Mouse (Mus musculus): Measurements from ENCODE around the gene Ccr10. TPM values are rescaled to one million over a fixed set of nuclear protein-coding genes. Genes with fewer than 3 reads are reported as not detected.

Gene Ccr10
- polyA plus RNA-seq, 1 experiment from 2014 or later: 0.11 TPM

DNA sequence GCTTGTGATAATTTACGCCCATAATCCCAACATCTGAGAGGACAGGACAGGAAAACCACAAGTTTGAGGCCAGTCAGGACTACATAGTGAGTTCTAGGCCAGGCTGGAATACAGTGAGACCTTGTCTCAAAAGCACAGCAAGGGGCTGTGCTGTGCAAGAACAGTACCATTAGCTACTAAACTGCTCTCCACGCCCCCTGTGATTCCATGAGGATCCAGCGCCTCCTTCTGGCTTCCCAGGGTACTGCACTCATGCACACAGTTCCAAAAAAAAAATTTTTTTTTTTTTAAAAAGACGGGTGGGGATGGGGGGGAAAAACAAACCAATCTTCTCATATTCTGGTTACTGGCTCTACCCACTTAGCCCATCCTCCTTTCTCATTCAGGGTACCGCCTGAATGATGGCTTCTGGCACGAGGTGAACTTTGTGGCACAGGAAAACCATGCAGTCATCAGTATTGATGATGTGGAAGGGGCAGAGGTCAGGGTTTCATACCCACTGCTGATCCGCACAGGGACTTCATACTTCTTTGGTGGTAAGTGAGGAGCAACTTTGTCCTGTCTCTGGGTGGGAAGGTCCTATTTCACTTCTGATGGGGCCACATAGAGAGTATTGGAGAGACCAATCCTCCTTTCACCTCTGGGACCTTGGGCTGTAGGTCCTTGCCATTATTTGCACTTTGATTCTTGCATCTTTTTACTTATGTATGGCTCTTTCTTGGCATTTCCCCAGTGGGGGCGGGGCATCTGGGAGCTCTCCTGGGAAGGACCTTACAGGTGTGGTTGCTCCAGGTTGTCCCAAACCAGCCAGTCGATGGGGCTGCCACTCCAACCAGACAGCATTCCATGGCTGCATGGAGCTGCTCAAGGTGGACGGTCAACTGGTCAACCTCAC is 5.8 kb upstream of the Ccr10 start:
- ATAC-seq (ENCODE audit: insufficient read depth) (no peak), DNase-seq (peak; percentile 83)
- WGBS: 35% methylated on average over 10 of the region's 10 CpGs
- no peak overlapping the region for H3K27ac ChIP-seq (ENCODE audit: low read depth)
- H3K4me3 ChIP-seq (ENCODE audit: low read depth, low read length): no peak overlapping the region
- H3K4me2 ChIP-seq: no peak overlapping the region
- no peak overlapping the region for H3K9ac ChIP-seq
- peak; percentile 87 for TF ChIP-seq CTCF (IDR thresholded peaks at IDR 0.05; ENCODE audit: low read depth)
- H3K36me3 ChIP-seq (ENCODE audit: insufficient read depth): no peaks in the 10 kb centered on the region
- no peaks in the 10 kb centered on the region for H3K9me3 ChIP-seq (ENCODE audit: low read depth, low read length)
- H3K27me3 ChIP-seq (ENCODE audit: insufficient read depth, low read length): peaks cover 28% of the 10 kb centered on the region
- 0 out of 2 replicates have a peak, but pooled peaks cover 4% of the 10 kb centered on the region for H3K4me1 ChIP-seq (ENCODE audit: insufficient read depth)

- H3K4me2 ChIP-seq: no peak overlapping the region
- ATAC-seq (ENCODE audit: insufficient read depth) (no peak), DNase-seq (no peak)
- H3K27ac ChIP-seq (ENCODE audit: low read depth): no peak overlapping the region
- H3K9ac ChIP-seq: no peak overlapping the region
- 0 out of 2 replicates have a peak, but pooled peaks cover 4% of the 10 kb centered on the region for H3K4me1 ChIP-seq (ENCODE audit: insufficient read depth)
- H3K27me3 ChIP-seq (ENCODE audit: insufficient read depth, low read length): peaks cover 37% of the 10 kb centered on the region
- 57% methylated on average over 17 of the region's 17 CpGs for WGBS
- no peak overlapping the region for H3K4me3 ChIP-seq (ENCODE audit: low read depth, low read length)
- TF ChIP-seq CTCF (IDR thresholded peaks at IDR 0.05; ENCODE audit: low read depth): no peak
- H3K36me3 ChIP-seq (ENCODE audit: insufficient read depth): no peaks in the 10 kb centered on the region
- H3K9me3 ChIP-seq (ENCODE audit: low read depth, low read length): no peaks in the 10 kb centered on the region
These were observed 5.0 kb upstream of the Ccr10 start for GRCm38 (mm10) chr11:101180261-101180660.

- Histone ChIP-seq H3K36me3 (ENCODE audit: insufficient read depth) (no peaks in the 10 kb centered on the region), H3K4me1 (ENCODE audit: insufficient read depth) (peaks cover 5% of the 10 kb centered on the region; the same call in 1 of the 2 replicates), H3K27ac (ENCODE audit: low read depth) (no peak overlapping the region), H3K9me3 (ENCODE audit: low read depth, low read length) (no peaks in the 10 kb centered on the region), H3K27me3 (ENCODE audit: insufficient read depth, low read length) (peaks cover 46% of the 10 kb centered on the region), H3K9ac (no peak overlapping the region), H3K4me3 (ENCODE audit: low read depth, low read length) (no peak overlapping the region), H3K4me2 (no peak overlapping the region)
- TF ChIP-seq CTCF (IDR thresholded peaks at IDR 0.05; ENCODE audit: low read depth): no peak
- no peak for DNase-seq
- 79% methylated on average over 15 of the region's 15 CpGs for WGBS
- ATAC-seq (ENCODE audit: insufficient read depth): no peak
These were observed 4.1 kb upstream of the Ccr10 start for GRCm38 (mm10) chr11:101179306-101179705.

GRCm38 (mm10) chr11:101178061-101179058 is 3.1 kb upstream of the Ccr10 start:
- no peak overlapping the region for H3K4me2 ChIP-seq
- ATAC-seq (ENCODE audit: insufficient read depth) (no peak), DNase-seq (no peak)
- peaks cover 51% of the 10 kb centered on the region for H3K27me3 ChIP-seq (ENCODE audit: insufficient read depth, low read length)
- H3K9ac ChIP-seq: no peak overlapping the region; the same call in 1 of the 2 replicates
- no peak overlapping the region for H3K4me3 ChIP-seq (ENCODE audit: low read depth, low read length)
- WGBS: 61% methylated on average over 36 of the region's 36 CpGs
- no peaks in the 10 kb centered on the region for H3K36me3 ChIP-seq (ENCODE audit: insufficient read depth)
- no peak overlapping the region for H3K27ac ChIP-seq (ENCODE audit: low read depth)
- H3K4me1 ChIP-seq (ENCODE audit: insufficient read depth): peaks cover 13% of the 10 kb centered on the region; the same call in 1 of the 2 replicates
- TF ChIP-seq CTCF (IDR thresholded peaks at IDR 0.05; ENCODE audit: low read depth): no peak
- H3K9me3 ChIP-seq (ENCODE audit: low read depth, low read length): no peaks in the 10 kb centered on the region

GRCm38 (mm10) chr11:101176933-101177773 is 1.9 kb upstream of the Ccr10 start:
- H3K4me2 ChIP-seq: peak overlapping the region; percentile 38
- no peaks in the 10 kb centered on the region for H3K9me3 ChIP-seq (ENCODE audit: low read depth, low read length)
- no peak overlapping the region for H3K27ac ChIP-seq (ENCODE audit: low read depth)
- 0 out of 2 replicates have a peak overlapping the region, but pooled peaks have one; percentile 9 for H3K4me3 ChIP-seq (ENCODE audit: low read depth, low read length)
- WGBS: 34% methylated on average over 22 of the region's 22 CpGs
- peak; percentile 71 for TF ChIP-seq CTCF (IDR thresholded peaks at IDR 0.05; ENCODE audit: low read depth)
- no peak for ATAC-seq (ENCODE audit: insufficient read depth)
- H3K36me3 ChIP-seq (ENCODE audit: insufficient read depth): no peaks in the 10 kb centered on the region
- DNase-seq: peak; percentile 83
- peaks cover 20% of the 10 kb centered on the region for H3K4me1 ChIP-seq (ENCODE audit: insufficient read depth)
- peaks cover 51% of the 10 kb centered on the region for H3K27me3 ChIP-seq (ENCODE audit: insufficient read depth, low read length)
- no peak overlapping the region for H3K9ac ChIP-seq

DNA sequence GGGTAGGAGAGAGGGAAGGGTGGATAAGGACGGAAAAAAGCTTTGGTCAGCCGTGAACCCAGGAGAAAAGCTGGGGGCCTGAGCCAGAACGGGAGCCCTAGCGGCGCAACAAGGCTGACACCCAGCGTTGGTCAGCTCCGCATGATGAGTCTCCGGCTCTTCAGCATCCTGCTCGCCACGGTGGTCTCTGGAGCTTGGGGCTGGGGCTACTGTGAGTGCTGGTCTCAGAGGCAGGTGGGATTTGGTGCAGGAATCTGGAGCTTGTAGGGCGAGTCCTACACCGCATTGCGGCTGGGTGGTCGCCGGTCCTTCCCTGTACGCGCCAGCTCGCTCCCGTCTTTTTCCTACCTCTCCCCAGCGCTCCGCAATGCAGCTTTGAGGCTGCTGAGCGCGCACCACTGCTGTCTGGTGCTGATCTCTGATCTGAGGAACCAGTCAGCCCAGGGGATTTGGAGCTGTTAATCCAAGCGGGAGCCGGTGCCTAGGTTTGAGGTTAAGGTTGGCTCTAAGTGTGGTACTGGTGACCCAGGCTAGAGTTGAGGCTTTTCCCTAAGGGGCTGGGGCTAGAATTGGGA is 961 bp upstream of the Ccr10 start:
- peaks cover 51% of the 10 kb centered on the region for H3K27me3 ChIP-seq (ENCODE audit: insufficient read depth, low read length)
- H3K4me1 ChIP-seq (ENCODE audit: insufficient read depth): peaks cover 20% of the 10 kb centered on the region
- no peak overlapping the region for H3K27ac ChIP-seq (ENCODE audit: low read depth)
- no peaks in the 10 kb centered on the region for H3K9me3 ChIP-seq (ENCODE audit: low read depth, low read length)
- under 1% methylated on average over 25 of the region's 25 CpGs for WGBS
- peak overlapping the region; percentile 28 for H3K4me3 ChIP-seq (ENCODE audit: low read depth, low read length)
- no peak overlapping the region; the same call in 1 of the 2 replicates for H3K9ac ChIP-seq
- no peaks in the 10 kb centered on the region for H3K36me3 ChIP-seq (ENCODE audit: insufficient read depth)
- peak; percentile 58 for TF ChIP-seq CTCF (IDR thresholded peaks at IDR 0.05; ENCODE audit: low read depth)
- ATAC-seq (ENCODE audit: insufficient read depth) (no peak), DNase-seq (peak; percentile 74)
- H3K4me2 ChIP-seq: peak overlapping the region; percentile 59

Measured in lung, embryonic 14.5 days (tissue).